15 mouse cellular contexts compared by ENCODE assay signal in genomic region chr10:61510809-61511208, GRCm38 (mm10). TPM values are rescaled to one million over a fixed set of nuclear protein-coding genes. Genes with fewer than 3 reads are reported as not detected.
DNase-seq lines count a peak whose midpoint lies in the region; ATAC-seq lines count a peak whose summit lies in the region.
"Had no signal": no experiment of that assay in that cellular context is flagged by ENCODE, and none has a peak within 500 bp of the region (broad histone marks: within the 10 kb centered on the region; RNA-seq: fewer than 3 reads in every experiment).

No protein-coding gene starts in this region.

- no peaks in the 10 kb centered on the region for H3K36me3 ChIP-seq in kidney, embryonic 15.5 days
- no peaks in the 10 kb centered on the region for H3K36me3 ChIP-seq in embryonic facial prominence, embryonic 10.5 days (replicated peaks)
- H3K36me3 ChIP-seq: intestine, embryonic 15.5 days; limb, embryonic 15.5 days had no signal

- DNase-seq in embryo, embryonic 10 days (ENCODE audit: low spot score), result peak; percentile 67
- no peak for DNase-seq in embryo, embryonic 9.5 days (ENCODE audit: extremely low spot score)
- DNase-seq in kidney, postnatal 25 days, result no peak
- DNase-seq in embryonic facial prominence, embryonic 10.5 days (ENCODE audit: low spot score), result peak; percentile 33
- DNase-seq in adrenal gland, postnatal 25 days, result no peak
- no peak for DNase-seq in spleen, postnatal 14 days (ENCODE audit: low spot score in 2 of 2)
- DNase-seq: adrenal gland, adult 2 months; cerebellum, adult 18-20 months; gastrocnemius, postnatal 25 days; spleen, adult 18-20 months had no signal

- 0 out of 2 replicates have a peak, but pooled peaks have one; percentile 22 for ATAC-seq in kidney, embryonic 15.5 days (replicated peaks; ENCODE audit: low FRiP score)
- ATAC-seq in megakaryocyte-erythroid progenitor cell, adult 5-6 weeks (replicated peaks; ENCODE audit: low FRiP score, low TSS enrichment, poor library complexity, severe bottlenecking), result peak; percentile 88
- ATAC-seq: intestine, embryonic 15.5 days had no signal

- no peaks in the 10 kb centered on the region for H3K9me3 ChIP-seq in kidney, embryonic 15.5 days (replicated peaks)
- no peaks in the 10 kb centered on the region for H3K9me3 ChIP-seq in embryonic facial prominence, embryonic 10.5 days
- H3K9me3 ChIP-seq: G1E; intestine, embryonic 15.5 days; limb, embryonic 15.5 days had no signal

- no peak overlapping the region for H3K27ac ChIP-seq in kidney, embryonic 15.5 days
- no peak overlapping the region for H3K27ac ChIP-seq in embryonic facial prominence, embryonic 10.5 days (replicated peaks)
- H3K27ac ChIP-seq: intestine, embryonic 15.5 days; limb, embryonic 15.5 days had no signal

- no peak overlapping the region for H3K4me2 ChIP-seq in kidney, embryonic 15.5 days
- H3K4me2 ChIP-seq: intestine, embryonic 15.5 days; limb, embryonic 15.5 days had no signal

- H3K4me1 ChIP-seq in kidney, embryonic 15.5 days, result 0 out of 2 replicates have a peak, but pooled peaks cover 5% of the 10 kb centered on the region
- peaks cover 9% of the 10 kb centered on the region; the same call in 1 of the 2 replicates for H3K4me1 ChIP-seq in embryonic facial prominence, embryonic 10.5 days

- no peak overlapping the region for H3K4me3 ChIP-seq in kidney, embryonic 15.5 days (replicated peaks)
- no peak overlapping the region for H3K4me3 ChIP-seq in embryonic facial prominence, embryonic 10.5 days
- H3K4me3 ChIP-seq: intestine, embryonic 15.5 days; limb, embryonic 15.5 days had no signal

- no peaks in the 10 kb centered on the region for H3K27me3 ChIP-seq in kidney, embryonic 15.5 days
- no peaks in the 10 kb centered on the region for H3K27me3 ChIP-seq in embryonic facial prominence, embryonic 10.5 days (replicated peaks; ENCODE audit: low read depth, poor library complexity, severe bottlenecking)
- H3K27me3 ChIP-seq: intestine, embryonic 15.5 days; limb, embryonic 15.5 days had no signal

- H3K9ac ChIP-seq in kidney, embryonic 15.5 days, result no peak overlapping the region
- H3K9ac ChIP-seq: intestine, embryonic 15.5 days; limb, embryonic 15.5 days had no signal

- 20% methylated on average over 7 of the region's 7 CpGs for WGBS in kidney, embryonic 15.5 days
- 37% methylated on average over 7 of the region's 7 CpGs for WGBS in embryonic facial prominence, embryonic 10.5 days

RNA-seq across cellular contexts. Expression of gene Lrrc20, which starts 35.2 kb away (rescaled TPM):
- polyA plus RNA-seq in kidney, embryonic 15.5 days (2015; fragmentation: Nextera tagmentation; extraction: Ambion mirVana), result 8.1 and 8.4 TPM in 2 replicates
- 9.8 and 13.0 TPM in 2 replicates for polyA plus RNA-seq in embryonic facial prominence, embryonic 10.5 days (2016; fragmentation: Nextera tagmentation; extraction: Ambion mirVana)
- 14.3 and 19.5 TPM in 2 replicates for total RNA-seq in megakaryocyte-erythroid progenitor cell, adult 5-6 weeks (2014; fragmentation: Nextera tagmentation)
- 8.0 and 10.9 TPM in 2 replicates for total RNA-seq in megakaryocyte-erythroid progenitor cell, adult 5-6 weeks (2017)
- total RNA-seq in adrenal gland, postnatal 25 days (2021), result 22.6 and 28.9 TPM in 2 replicates

RNA-seq across cellular contexts. Expression of gene Eif4ebp2, which starts 58.3 kb away (rescaled TPM):
- polyA plus RNA-seq in kidney, embryonic 15.5 days (2015; fragmentation: Nextera tagmentation; extraction: Ambion mirVana), result 69.4 and 70.0 TPM in 2 replicates
- 80.9 and 86.6 TPM in 2 replicates for polyA plus RNA-seq in embryonic facial prominence, embryonic 10.5 days (2016; fragmentation: Nextera tagmentation; extraction: Ambion mirVana)
- 170 and 205 TPM in 2 replicates for total RNA-seq in megakaryocyte-erythroid progenitor cell, adult 5-6 weeks (2014; fragmentation: Nextera tagmentation)
- 11.5 and 16.3 TPM in 2 replicates for total RNA-seq in megakaryocyte-erythroid progenitor cell, adult 5-6 weeks (2017)
- 92.3 and 112 TPM in 2 replicates for total RNA-seq in adrenal gland, postnatal 25 days (2021)

Comparison
In these comparisons a context has a peak if more than half of its experiments do, and no peak if none do; other contexts are left out.
1. DNase-seq: peak in embryo, embryonic 10 days (single experiment) and embryonic facial prominence, embryonic 10.5 days (single experiment); none in embryo, embryonic 9.5 days (single experiment), kidney, postnatal 25 days (0 of 2), adrenal gland, postnatal 25 days (single experiment) and spleen, postnatal 14 days (0 of 2).